Mouse (Mus musculus): Measurements from ENCODE around the gene Pold1. TPM values are rescaled to one million over a fixed set of nuclear protein-coding genes. Genes with fewer than 3 reads are reported as not detected.

Pold1 gene
- polyA plus RNA-seq, 1 experiment from 2014 or later = 18.8 TPM

DNA sequence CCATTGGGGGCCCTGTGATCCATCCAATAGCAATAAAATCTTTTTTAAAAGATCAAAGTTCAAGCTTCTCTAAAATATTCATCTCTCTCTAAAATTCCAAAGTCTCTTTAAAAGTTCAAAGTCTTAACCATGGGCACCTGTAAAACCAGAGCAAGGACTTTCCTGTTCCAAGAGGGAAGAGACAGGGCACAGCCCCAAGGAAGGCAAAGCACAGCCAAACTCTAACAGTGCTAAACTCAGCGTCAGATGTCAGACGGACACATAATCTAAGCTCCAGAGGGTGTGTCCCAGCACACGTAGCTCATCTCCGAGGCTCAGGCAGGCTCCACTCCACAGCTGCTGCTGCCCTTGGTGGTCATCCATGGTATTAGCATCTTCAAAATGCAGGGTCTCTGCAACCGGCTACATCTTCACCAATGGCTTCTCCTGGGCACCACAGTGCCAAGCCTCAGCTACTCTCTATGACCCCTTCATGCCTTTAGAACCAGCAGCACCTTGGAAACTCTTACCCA lies 27.7 kb upstream of the Pold1 start:
- Histone ChIP-seq H3K27me3 (replicated peaks) (no peaks in the 10 kb centered on the region), H3K36me3 (no peaks in the 10 kb centered on the region), H3K9me3 (replicated peaks) (no peaks in the 10 kb centered on the region), H3K27ac (replicated peaks) (no peak overlapping the region), H3K4me2 (no peak overlapping the region), H3K4me3 (replicated peaks) (no peak overlapping the region), H3K9ac (replicated peaks) (no peak overlapping the region), H3K4me1 (no peaks in the 10 kb centered on the region)
- 54% methylated on average over 5 of the region's 5 CpGs for WGBS
- no peak for ATAC-seq (ENCODE audit: low FRiP score)

DNA sequence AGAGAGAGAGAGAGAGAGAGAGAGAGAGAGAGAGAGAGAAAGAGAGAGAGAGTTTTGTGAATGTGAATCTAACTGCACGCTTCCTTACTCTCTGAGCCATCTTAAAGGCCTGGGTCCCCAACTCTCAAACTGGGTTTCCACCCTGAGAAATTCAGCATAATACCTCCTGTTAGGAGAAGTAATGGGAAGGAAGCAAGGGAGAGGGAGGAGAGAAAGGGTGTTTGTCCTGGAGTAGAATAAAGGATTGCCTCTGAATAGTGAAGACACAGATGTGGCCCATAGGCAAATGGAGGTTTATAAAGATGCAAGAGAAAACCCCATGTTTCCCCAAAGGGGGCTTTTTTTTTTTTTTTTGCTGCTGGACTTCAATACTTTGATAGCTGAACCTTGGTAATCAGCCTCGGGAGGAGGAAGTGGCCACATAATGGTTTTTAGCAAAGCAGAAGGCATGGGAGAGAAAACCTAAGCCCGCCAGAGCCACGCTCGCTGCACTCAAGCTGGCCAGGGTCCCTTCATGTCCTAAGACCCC lies 24.4 kb upstream of the Pold1 start:
- Histone ChIP-seq H3K27me3 (replicated peaks) (no peaks in the 10 kb centered on the region), H3K4me3 (replicated peaks) (no peak overlapping the region), H3K9me3 (replicated peaks) (no peaks in the 10 kb centered on the region), H3K9ac (replicated peaks) (no peak overlapping the region), H3K4me1 (no peaks in the 10 kb centered on the region), H3K36me3 (no peaks in the 10 kb centered on the region), H3K27ac (replicated peaks) (no peak overlapping the region), H3K4me2 (no peak overlapping the region)
- 84% methylated on average over 5 of the region's 5 CpGs for WGBS
- ATAC-seq (ENCODE audit: low FRiP score) = no peak

DNA sequence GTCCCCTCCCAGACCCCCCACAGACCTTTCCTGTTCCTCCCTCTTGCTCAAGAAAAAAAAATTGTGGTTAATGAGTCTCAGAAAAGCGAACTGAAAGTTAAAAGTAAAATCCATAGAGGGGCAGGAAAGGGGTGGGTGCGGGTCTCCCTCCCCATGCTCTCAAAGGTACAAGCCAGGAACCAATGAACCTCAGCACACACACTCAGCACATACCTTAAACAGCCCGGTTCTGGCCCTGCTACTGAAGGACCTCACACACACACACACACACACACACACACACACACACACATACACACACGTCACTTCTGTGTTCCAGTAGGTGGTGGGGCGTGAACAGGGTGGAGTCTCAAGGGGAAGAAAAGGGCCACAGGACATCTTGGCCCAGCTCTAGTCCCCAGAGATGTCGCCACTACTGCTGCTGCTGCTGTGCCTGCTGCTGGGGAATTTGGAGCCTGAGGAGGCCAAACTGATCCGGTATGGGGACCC lies 23.6 kb upstream of the Pold1 start, which contains the start of gene Napsa:
Gene Napsa, plus strand, starts transcription at position 168 of the 489 bp plus-strand sequence.
- no peaks in the 10 kb centered on the region for H3K27me3 ChIP-seq (replicated peaks)
- no peak within 1 kb of the TSS for H3K4me2 ChIP-seq
- H3K27ac ChIP-seq (replicated peaks) = no peak within 1 kb of the TSS
- H3K4me3 ChIP-seq (replicated peaks) = no peak within 1 kb of the TSS
- no peaks in the 10 kb centered on the region for H3K4me1 ChIP-seq
- H3K9me3 ChIP-seq (replicated peaks) = no peaks in the 10 kb centered on the region
- no peak for ATAC-seq (ENCODE audit: low FRiP score)
- 37% methylated on average over 5 of the region's 7 CpGs for WGBS
- H3K9ac ChIP-seq (replicated peaks) = no peak within 1 kb of the TSS
- no peaks in the 10 kb centered on the region for H3K36me3 ChIP-seq

DNA sequence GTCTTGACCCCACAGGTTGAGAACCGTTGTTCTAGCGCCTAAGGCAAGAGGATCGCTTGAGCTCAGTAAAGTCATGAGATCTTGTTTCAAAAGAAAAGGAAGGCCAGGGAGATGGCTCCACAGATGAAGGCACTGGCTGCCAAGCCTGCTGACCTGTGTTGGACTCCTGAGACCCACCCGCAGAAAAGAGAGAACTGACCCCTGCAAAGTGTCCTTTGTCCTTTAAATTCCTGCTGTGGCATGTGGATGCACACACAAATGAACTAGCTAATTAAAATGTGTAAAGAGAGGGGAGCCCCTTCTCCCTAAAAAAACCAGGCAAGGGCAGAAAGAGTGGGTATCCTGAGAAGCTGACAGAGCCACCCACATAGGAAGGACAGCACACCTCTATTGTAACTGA lies 23.2 kb upstream of the Pold1 start:
- WGBS = 66% methylated on average over 4 of the region's 4 CpGs
- H3K4me3 ChIP-seq (replicated peaks) = no peak overlapping the region
- H3K27me3 ChIP-seq (replicated peaks) = no peaks in the 10 kb centered on the region
- no peak overlapping the region for H3K27ac ChIP-seq (replicated peaks)
- H3K9me3 ChIP-seq (replicated peaks) = no peaks in the 10 kb centered on the region
- no peak for ATAC-seq (ENCODE audit: low FRiP score)
- H3K4me2 ChIP-seq = no peak overlapping the region
- no peak overlapping the region for H3K9ac ChIP-seq (replicated peaks)
- no peaks in the 10 kb centered on the region for H3K36me3 ChIP-seq
- H3K4me1 ChIP-seq = no peaks in the 10 kb centered on the region

DNA sequence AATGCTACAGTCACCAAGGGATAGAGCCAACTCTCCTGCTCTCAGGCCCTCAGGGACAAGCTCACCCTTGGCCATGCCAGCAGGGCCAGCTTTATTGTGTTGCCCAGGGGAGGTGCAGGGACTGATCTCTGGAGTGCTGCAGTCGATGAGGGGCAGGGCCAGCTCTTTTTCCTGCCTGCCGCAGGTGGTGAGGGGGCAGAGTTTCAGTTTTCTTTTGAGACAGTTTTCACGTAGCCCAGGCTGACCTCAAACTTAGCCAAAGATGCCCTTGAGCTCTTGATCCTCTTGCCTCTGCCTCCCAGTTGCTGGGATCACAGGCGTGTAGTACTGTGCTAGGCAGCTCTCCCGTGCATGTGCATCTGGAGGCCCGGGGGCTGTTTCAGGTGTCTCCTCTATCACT lies 22.3 kb upstream of the Pold1 start:
- 90% methylated on average over 6 of the region's 6 CpGs for WGBS
- ATAC-seq (ENCODE audit: low FRiP score) = no peak

DNA sequence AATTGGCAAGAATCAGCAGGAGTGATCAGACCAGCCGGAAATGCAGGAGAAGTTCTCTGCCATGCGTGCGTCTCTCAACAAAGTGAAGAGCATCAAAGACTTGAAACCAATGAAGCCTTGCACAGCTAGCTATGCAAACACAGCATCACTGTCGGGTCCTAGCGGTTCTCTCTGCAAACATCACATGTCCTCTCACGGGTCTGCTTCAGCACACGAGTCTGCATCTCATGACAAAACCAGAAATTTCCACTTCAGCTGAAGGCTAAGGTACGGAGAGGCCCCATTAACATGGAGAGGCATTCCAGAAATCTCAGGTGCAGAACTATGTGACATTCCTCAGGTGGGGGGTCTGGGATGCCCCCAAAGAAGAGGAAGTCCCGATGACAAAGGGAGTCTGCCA lies 20.2 kb upstream of the Pold1 start:
- Histone ChIP-seq H3K4me2 (no peak overlapping the region), H3K27ac (replicated peaks) (no peak overlapping the region), H3K27me3 (replicated peaks) (no peaks in the 10 kb centered on the region), H3K9me3 (replicated peaks) (no peaks in the 10 kb centered on the region), H3K9ac (replicated peaks) (no peak overlapping the region), H3K4me1 (no peaks in the 10 kb centered on the region), H3K36me3 (no peaks in the 10 kb centered on the region), H3K4me3 (replicated peaks) (no peak overlapping the region)
- 82% methylated on average over 9 of the region's 9 CpGs for WGBS
- ATAC-seq (ENCODE audit: low FRiP score) = no peak

More for the DNA sequence above, 22.3 kb upstream of the Pold1 start:
- H3K36me3 ChIP-seq = no peaks in the 10 kb centered on the region
- no peaks in the 10 kb centered on the region for H3K9me3 ChIP-seq (replicated peaks)
- H3K4me2 ChIP-seq = no peak overlapping the region
- no peaks in the 10 kb centered on the region for H3K27me3 ChIP-seq (replicated peaks)
- no peak overlapping the region for H3K4me3 ChIP-seq (replicated peaks)
- H3K9ac ChIP-seq (replicated peaks) = no peak overlapping the region
- H3K4me1 ChIP-seq = no peaks in the 10 kb centered on the region
- no peak overlapping the region for H3K27ac ChIP-seq (replicated peaks)

DNA sequence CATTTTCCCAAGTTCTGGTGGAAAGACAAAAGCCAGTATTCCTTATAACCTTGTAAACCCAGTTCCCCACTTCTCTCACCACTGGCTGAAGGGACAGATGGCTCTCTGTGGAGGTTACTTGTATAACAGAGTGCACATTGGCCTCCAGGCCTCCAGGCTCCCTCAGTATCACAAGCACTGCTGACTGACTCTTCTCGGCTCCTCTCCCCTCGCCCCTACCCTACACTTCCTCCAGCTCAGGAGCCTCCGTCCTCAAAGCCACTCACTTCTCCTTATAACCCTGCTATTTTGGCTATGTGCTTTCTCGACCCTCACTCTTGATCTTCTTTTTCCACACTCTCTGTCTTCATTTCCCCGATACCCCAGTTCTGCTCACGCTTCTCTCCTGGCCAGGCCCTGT lies 16.8 kb upstream of the Pold1 start:
- H3K9ac ChIP-seq (replicated peaks) = no peak overlapping the region
- no peaks in the 10 kb centered on the region for H3K9me3 ChIP-seq (replicated peaks)
- no peak overlapping the region for H3K4me2 ChIP-seq
- H3K4me1 ChIP-seq = no peaks in the 10 kb centered on the region
- no peaks in the 10 kb centered on the region for H3K36me3 ChIP-seq
- no peak overlapping the region for H3K27ac ChIP-seq (replicated peaks)
- H3K4me3 ChIP-seq (replicated peaks) = no peak overlapping the region
- H3K27me3 ChIP-seq (replicated peaks) = 0 out of 2 replicates have a peak, but pooled peaks cover 2% of the 10 kb centered on the region
- 74% methylated on average over 6 of the region's 6 CpGs for WGBS
- ATAC-seq (ENCODE audit: low FRiP score) = no peak

DNA sequence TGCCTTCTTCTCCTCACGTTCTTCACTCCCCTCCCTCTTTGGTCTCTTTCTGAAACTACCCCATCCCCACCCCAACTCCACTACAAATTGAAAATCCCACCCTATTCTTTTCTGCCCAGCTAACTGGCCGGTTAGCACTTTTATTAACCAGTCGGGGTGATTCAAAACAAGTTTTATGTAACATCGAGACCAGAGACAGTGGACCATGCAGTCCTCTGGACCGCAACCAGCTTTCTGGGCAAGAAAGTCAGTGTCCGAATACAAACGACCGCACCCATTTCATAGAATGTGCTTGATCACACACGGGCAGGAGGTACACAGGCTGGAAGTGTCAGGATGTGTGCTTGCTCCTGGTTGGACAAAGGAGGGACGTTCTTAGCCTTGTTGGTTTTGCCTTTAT lies 15.8 kb upstream of the Pold1 start:
- no peak overlapping the region for H3K9ac ChIP-seq (replicated peaks)
- H3K27me3 ChIP-seq (replicated peaks) = 0 out of 2 replicates have a peak, but pooled peaks cover 2% of the 10 kb centered on the region
- 87% methylated on average over 10 of the region's 10 CpGs for WGBS
- H3K4me3 ChIP-seq (replicated peaks) = no peak overlapping the region
- H3K27ac ChIP-seq (replicated peaks) = no peak overlapping the region
- no peaks in the 10 kb centered on the region for H3K36me3 ChIP-seq
- no peak for ATAC-seq (ENCODE audit: low FRiP score)
- H3K4me2 ChIP-seq = no peak overlapping the region
- H3K9me3 ChIP-seq (replicated peaks) = no peaks in the 10 kb centered on the region
- no peaks in the 10 kb centered on the region for H3K4me1 ChIP-seq

DNA sequence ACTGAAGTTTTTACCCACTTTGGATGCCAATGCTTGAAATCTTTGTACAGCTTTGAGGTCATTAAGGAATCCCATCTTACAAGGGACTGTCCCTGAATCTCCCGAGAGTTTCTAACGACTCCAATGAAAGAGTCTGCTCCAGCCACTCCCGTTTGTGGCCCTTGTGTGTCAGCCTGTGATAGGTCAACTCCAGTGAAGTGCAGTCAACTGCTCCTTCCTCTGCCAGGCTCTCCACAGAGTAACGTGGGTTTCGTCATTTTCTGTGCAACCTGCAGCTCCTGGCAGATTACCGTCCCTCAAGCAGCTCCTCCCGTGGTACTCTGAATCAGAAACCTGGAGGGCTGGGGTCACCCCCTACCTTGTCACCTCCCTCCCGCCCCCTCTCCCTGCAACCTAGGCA lies 14.6 kb upstream of the Pold1 start:
- no peak for ATAC-seq (ENCODE audit: low FRiP score)
- no peak overlapping the region for H3K27ac ChIP-seq (replicated peaks)
- H3K9ac ChIP-seq (replicated peaks) = no peak overlapping the region
- WGBS = 49% methylated on average over 8 of the region's 8 CpGs
- H3K9me3 ChIP-seq (replicated peaks) = no peaks in the 10 kb centered on the region
- H3K36me3 ChIP-seq = no peaks in the 10 kb centered on the region
- H3K4me3 ChIP-seq (replicated peaks) = no peak overlapping the region
- no peaks in the 10 kb centered on the region for H3K4me1 ChIP-seq
- 0 out of 2 replicates have a peak, but pooled peaks cover 2% of the 10 kb centered on the region for H3K27me3 ChIP-seq (replicated peaks)
- no peak overlapping the region for H3K4me2 ChIP-seq

DNA sequence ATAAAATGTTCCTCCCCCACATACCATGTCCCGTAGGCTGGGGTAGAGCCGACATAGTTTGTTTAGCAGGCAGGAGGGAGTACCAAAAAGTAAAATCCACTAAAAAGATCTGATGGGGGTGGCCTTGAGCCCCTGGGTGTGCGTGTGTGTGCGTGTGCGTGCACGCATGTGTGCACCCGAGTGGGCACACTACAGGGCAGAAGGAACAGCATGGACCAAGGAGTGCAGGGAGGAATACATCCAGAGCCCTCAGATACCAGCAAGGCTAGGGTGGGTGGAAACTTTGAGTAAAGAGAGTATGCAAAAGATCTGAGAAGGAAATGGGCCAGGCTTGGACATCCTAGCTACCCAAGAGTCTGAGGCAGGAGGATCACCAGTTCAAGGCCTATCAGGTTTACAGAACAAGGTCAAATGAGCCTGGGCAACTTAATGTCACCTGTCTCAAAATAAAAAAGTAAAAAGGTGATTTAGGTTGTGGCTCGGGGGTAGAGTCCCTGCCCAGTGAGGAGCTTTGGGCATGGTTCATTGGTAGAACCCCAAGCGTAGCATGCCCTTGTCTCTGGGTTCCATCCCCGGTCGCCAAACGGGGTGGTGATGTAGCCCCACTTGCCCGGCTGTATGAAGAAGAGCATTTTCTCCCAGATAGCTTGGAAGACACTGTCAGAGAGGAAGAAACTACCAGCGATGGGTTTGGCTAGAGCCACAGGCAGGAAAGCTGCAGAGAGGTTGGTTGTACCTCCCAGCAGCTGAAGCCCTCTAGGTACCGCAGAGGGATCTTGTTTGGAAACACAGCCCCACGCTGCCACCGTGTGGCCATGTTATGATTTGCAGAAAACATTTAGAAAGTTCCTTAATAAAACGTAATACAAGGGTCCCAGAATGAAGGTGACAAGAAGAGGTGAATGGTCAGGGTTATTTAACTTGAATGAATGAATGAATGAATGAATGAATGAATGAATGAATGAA lies 12.1 kb upstream of the Pold1 start:
- peaks cover 10% of the 10 kb centered on the region for H3K27me3 ChIP-seq (replicated peaks)
- H3K27ac ChIP-seq (replicated peaks) = no peak overlapping the region
- no peak overlapping the region for H3K4me3 ChIP-seq (replicated peaks)
- no peaks in the 10 kb centered on the region for H3K4me1 ChIP-seq
- no peaks in the 10 kb centered on the region for H3K9me3 ChIP-seq (replicated peaks)
- WGBS = 56% methylated on average over 18 of the region's 18 CpGs
- H3K36me3 ChIP-seq = no peaks in the 10 kb centered on the region
- peak; percentile 76 for ATAC-seq (ENCODE audit: low FRiP score)
- no peak overlapping the region for H3K4me2 ChIP-seq
- 0 out of 2 replicates have a peak overlapping the region, but pooled peaks have one; percentile 14 for H3K9ac ChIP-seq (replicated peaks)

DNA sequence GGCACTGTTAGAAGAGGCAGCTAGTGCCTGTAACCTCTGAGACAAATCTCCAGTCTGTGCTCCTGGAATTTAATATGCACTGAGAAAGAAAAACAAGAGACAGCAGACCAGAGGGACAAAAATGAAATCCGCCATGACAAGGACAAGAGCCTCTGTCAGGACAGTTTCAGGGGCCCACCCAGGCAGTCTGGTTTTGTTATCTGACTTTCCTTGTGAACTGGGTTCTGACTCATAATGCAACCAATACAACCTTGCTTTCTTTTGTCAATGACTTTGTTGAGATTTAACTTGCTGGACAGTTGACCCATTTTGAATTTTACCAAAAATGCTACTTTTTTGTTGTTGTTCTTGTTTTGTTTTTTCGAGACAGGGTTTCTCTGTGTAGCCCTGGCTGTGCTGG lies 9.0 kb upstream of the Pold1 start:
- Histone ChIP-seq H3K27ac (replicated peaks) (no peak overlapping the region), H3K36me3 (no peaks in the 10 kb centered on the region), H3K9me3 (replicated peaks) (no peaks in the 10 kb centered on the region), H3K9ac (replicated peaks) (no peak overlapping the region), H3K4me1 (peaks cover 12% of the 10 kb centered on the region), H3K4me2 (no peak overlapping the region), H3K4me3 (replicated peaks) (no peak overlapping the region), H3K27me3 (replicated peaks) (peaks cover 15% of the 10 kb centered on the region)
- ATAC-seq (ENCODE audit: low FRiP score) = no peak
- WGBS = 79% methylated on average over 2 of the region's 2 CpGs

DNA sequence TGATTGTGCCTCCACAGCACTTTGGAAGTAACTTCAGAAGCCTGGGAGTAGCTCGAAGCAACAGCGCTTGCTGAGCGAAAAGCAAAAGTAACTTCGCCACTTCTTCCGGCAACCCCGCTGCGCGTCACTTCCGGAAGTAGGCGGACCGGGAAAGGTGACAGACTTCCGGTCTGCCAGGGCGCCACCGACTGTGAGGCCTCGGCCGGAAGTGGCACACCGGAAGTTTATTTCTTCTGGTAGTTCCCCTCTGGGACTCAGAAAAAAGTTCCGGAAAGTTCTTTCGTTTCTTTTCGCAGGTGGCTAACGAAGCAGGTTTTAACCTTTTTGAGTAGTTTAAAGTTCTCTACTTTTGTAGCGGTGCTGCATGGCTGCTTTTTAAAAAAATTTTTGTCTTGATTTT lies 5.2 kb upstream of the Pold1 start, which contains the start of gene Nr1h2:
Gene Nr1h2, minus strand, starts transcription at position 126 of the 400 bp plus-strand sequence.
- Histone ChIP-seq H3K36me3 (peaks cover 25% of the 10 kb centered on the region), H3K27me3 (replicated peaks) (peaks cover 13% of the 10 kb centered on the region), H3K4me3 (replicated peaks) (peak within 1 kb of the TSS; percentile 83), H3K4me1 (peaks cover 15% of the 10 kb centered on the region), H3K9me3 (replicated peaks) (no peaks in the 10 kb centered on the region), H3K27ac (replicated peaks) (peak within 1 kb of the TSS; percentile 89), H3K9ac (replicated peaks) (peak within 1 kb of the TSS; percentile 48), H3K4me2 (peak within 1 kb of the TSS; percentile 81)
- peak; percentile 88 for ATAC-seq (ENCODE audit: low FRiP score)
- WGBS = under 1% methylated on average over 22 of the region's 22 CpGs

All from neural tube, embryonic 15.5 days (tissue).